Mouse (Mus musculus) lung, postnatal 0 days (tissue): Measurements from ENCODE around the gene Dnajb5. TPM values are rescaled to one million over a fixed set of nuclear protein-coding genes. Genes with fewer than 3 reads are reported as not detected.

Experiments used
- ATAC-seq: fragments of 200-750 bp; cut with Nextera tagmentation; 2 replicates; pipeline ENCODE4 v1.8.0; 2017; ENCODE audit warnings: moderate library complexity
- DNase-seq: peaks from one replicate; pipeline ENCODE4 v3.0.0-alpha.2; 2016; ENCODE audit warnings: low spot score
- H3K27ac ChIP-seq: fragments of 300-500 bp; sonication (generic); 2 replicates; pipeline ENCODE4 v1.5.1; 2014; ENCODE audit warnings: antibody characterized with exemption, mild to moderate bottlenecking, low read length, mixed read lengths
- H3K27me3 ChIP-seq: fragments of 300-500 bp; sonication (generic); replicated peaks from 2 replicates; pipeline ENCODE4 v1.6.1; 2014; ENCODE audit warnings: low read length, mixed read lengths; ENCODE audit not compliant: insufficient read depth
- H3K36me3 ChIP-seq: fragments of 300-500 bp; sonication (generic); 2 replicates; pipeline ENCODE4 v1.6.1; 2014; ENCODE audit warnings: low read length, mixed read lengths; ENCODE audit not compliant: insufficient read depth
- H3K4me1 ChIP-seq: fragments of 300-500 bp; sonication (generic); 2 replicates; pipeline ENCODE4 v1.6.1; 2014; ENCODE audit warnings: antibody characterized with exemption, low read depth, low read length, mixed read lengths; ENCODE audit not compliant: insufficient read depth
- H3K4me2 ChIP-seq: fragments of 300-500 bp; sonication (generic); replicated peaks from 2 replicates; pipeline ENCODE4 v1.6.1; 2014; ENCODE audit warnings: low read depth, mild to moderate bottlenecking, low read length, moderate library complexity, mixed read lengths
- H3K4me3 ChIP-seq: fragments of 300-500 bp; sonication (generic); 2 replicates; pipeline ENCODE4 v1.5.1; 2014; ENCODE audit warnings: low read depth, low read length
- H3K9ac ChIP-seq: fragments of 300-500 bp; sonication (generic); replicated peaks from 2 replicates; pipeline ENCODE4 v1.6.1; 2014; ENCODE audit warnings: low read depth, mild to moderate bottlenecking
- H3K9me3 ChIP-seq: fragments of 300-500 bp; sonication (generic); 2 replicates; pipeline ENCODE4 v1.6.1; 2016; ENCODE audit warnings: low read length, mixed read lengths
- CTCF ChIP-seq: IDR thresholded peaks from 2 replicates; pipeline ENCODE4 v1.5.1; 2016; ENCODE audit warnings: antibody characterized with exemption, mild to moderate bottlenecking
- EP300 ChIP-seq: IDR thresholded peaks from 2 replicates; pipeline ENCODE4 v1.6.1; 2016; ENCODE audit warnings: antibody characterized with exemption, mild to moderate bottlenecking, control low read depth
- WGBS: fragments of 180-500 bp; shearing (Covaris S2); extraction: QIAGEN DNeasy Blood & Tissue Kit; methylation state at CpG from one replicate; pipeline ENCODE4 v1.1.7; 2014; 5-methylcytosine and 5-hydroxymethylcytosine counted together
- polyA plus RNA-seq: library from polyadenylated mRNA; unstranded; fragments of >200 nt; fragmentation: Nextera tagmentation; extraction: Ambion mirVana; gene quantifications from 2 replicates; pipeline ENCODE4 v1.2.1, GENCODE M21; 2015

Dnajb5 gene
- polyA plus RNA-seq, 1 experiment from 2014 or later: 5.7 TPM

DNA sequence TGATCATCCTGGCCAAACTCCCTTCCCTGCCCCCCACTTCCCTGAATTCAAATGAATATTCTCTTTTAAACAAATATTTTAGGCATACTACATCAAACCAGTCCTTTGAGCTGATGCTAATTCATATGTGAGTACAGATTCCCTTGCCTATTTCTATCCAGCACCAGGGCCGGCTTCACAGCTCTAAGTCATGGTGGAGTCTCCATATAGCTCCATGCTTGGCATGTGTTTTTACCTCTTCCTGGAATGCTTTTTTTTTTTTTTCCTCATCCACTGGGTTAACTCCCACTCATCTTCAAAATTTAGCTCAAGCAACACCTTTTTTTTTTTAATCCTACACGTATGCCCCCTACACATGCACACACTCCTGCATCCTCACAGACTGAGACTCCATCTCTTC lies 28.1 kb upstream of the Dnajb5 start:
- WGBS: 72% methylated on average over 2 of the region's 2 CpGs
- ATAC-seq (no peak), DNase-seq (no peak)
- H3K36me3 ChIP-seq: no peaks in the 10 kb centered on the region
- no peak overlapping the region for H3K4me3 ChIP-seq
- H3K27ac ChIP-seq: no peak overlapping the region
- peaks cover 13% of the 10 kb centered on the region; the same call in 1 of the 2 replicates for H3K27me3 ChIP-seq
- no peak overlapping the region for H3K9ac ChIP-seq
- no peaks in the 10 kb centered on the region for H3K9me3 ChIP-seq
- H3K4me1 ChIP-seq: no peaks in the 10 kb centered on the region
- TF ChIP-seq EP300 (no peak), CTCF (no peak)
- H3K4me2 ChIP-seq: no peak overlapping the region

- H3K9me3 ChIP-seq: no peaks in the 10 kb centered on the region
- no peak for DNase-seq
- H3K9ac ChIP-seq: no peak overlapping the region
- H3K4me2 ChIP-seq: no peak overlapping the region
- H3K27me3 ChIP-seq: peaks cover 11% of the 10 kb centered on the region; the same call in 1 of the 2 replicates
- no peaks in the 10 kb centered on the region for H3K4me1 ChIP-seq
- H3K36me3 ChIP-seq: no peaks in the 10 kb centered on the region
- H3K4me3 ChIP-seq: no peak overlapping the region
- TF ChIP-seq EP300 (no peak), CTCF (no peak)
- 65% methylated on average over 6 of the region's 6 CpGs for whole genome bisulfite sequencing
- no peak for ATAC-seq
- no peak overlapping the region for H3K27ac ChIP-seq
Observed at GRCm38 (mm10) chr4:42922056-42922455, 27.6 kb upstream of the Dnajb5 start.

DNA sequence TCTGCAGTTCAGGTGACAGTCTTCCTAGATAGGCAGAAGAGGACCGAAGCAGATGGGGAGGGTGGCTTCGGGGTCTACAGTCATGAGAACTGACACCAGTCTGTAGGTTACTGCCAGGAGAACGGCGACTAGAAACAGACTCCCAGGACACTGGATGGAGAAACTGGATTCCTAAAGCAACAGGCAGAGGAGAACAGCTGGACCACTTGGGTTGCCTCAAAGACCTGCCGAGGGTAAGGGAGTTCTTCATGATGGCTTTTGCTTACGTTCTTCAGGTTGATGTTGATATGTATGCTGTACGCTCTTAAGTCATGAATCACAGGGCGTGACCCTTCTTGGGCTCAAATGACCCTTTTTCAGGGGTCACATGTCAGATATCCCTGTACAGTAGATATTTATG lies 27.2 kb upstream of the Dnajb5 start:
- DNase-seq: no peak
- WGBS: 81% methylated on average over 8 of the region's 8 CpGs
- ATAC-seq: no peak
- TF ChIP-seq EP300: no peak
- TF ChIP-seq CTCF: no peak
- Histone ChIP-seq H3K4me3 (no peak overlapping the region), H3K4me1 (no peaks in the 10 kb centered on the region), H3K9ac (no peak overlapping the region), H3K36me3 (no peaks in the 10 kb centered on the region), H3K4me2 (no peak overlapping the region), H3K27ac (no peak overlapping the region), H3K27me3 (peaks cover 8% of the 10 kb centered on the region; the same call in 1 of the 2 replicates), H3K9me3 (no peaks in the 10 kb centered on the region)

DNA sequence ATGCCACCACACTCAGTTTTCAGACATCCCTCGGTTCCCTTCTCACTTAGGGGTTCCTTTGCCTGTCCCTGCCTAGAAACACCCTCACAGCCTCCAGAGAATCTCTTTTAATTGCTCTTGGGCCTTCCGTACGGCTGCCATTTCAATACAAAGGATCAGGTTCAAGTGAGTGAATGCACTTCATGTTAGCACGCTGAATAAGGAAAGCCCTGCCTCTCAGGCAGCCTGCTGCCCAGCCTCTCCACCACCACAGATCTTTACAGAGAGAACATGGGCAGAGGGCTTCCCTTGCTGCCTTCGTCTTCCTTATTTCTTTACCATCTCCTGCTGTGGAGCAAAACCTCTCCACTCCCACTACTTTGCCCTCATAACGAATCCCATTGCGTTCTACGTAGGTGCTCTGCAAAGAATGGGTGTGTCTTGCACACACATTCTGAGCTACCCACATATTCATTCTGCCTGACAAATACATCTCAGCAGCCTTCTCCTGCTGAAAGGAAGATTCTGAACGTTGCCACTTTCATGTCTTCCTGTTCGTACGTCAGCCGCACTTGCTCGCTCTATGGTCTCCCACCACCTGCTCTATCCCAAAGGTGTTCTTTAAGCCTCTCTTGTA lies 25.4 kb upstream of the Dnajb5 start:
- no peaks in the 10 kb centered on the region for H3K9me3 ChIP-seq
- TF ChIP-seq CTCF: no peak
- no peak for TF ChIP-seq EP300
- no peak overlapping the region for H3K27ac ChIP-seq
- H3K9ac ChIP-seq: no peak overlapping the region
- 73% methylated on average over 13 of the region's 13 CpGs for WGBS
- no peak overlapping the region for H3K4me3 ChIP-seq
- H3K36me3 ChIP-seq: no peaks in the 10 kb centered on the region
- no peak for ATAC-seq
- no peak for DNase-seq
- no peak overlapping the region for H3K4me2 ChIP-seq
- H3K27me3 ChIP-seq: no peaks in the 10 kb centered on the region
- H3K4me1 ChIP-seq: no peaks in the 10 kb centered on the region

GRCm38 (mm10) chr4:42928209-42928608 lies 21.4 kb upstream of the Dnajb5 start:
- Histone ChIP-seq H3K4me1 (no peaks in the 10 kb centered on the region), H3K27me3 (no peaks in the 10 kb centered on the region), H3K36me3 (no peaks in the 10 kb centered on the region), H3K4me2 (no peak overlapping the region), H3K9me3 (no peaks in the 10 kb centered on the region), H3K27ac (no peak overlapping the region), H3K4me3 (no peak overlapping the region), H3K9ac (no peak overlapping the region)
- no peak for DNase-seq
- TF ChIP-seq CTCF (peak; percentile 8; the same call in 1 of the 2 replicates), EP300 (no peak)
- 73% methylated on average over 5 of the region's 5 CpGs for WGBS
- ATAC-seq: no peak

DNA sequence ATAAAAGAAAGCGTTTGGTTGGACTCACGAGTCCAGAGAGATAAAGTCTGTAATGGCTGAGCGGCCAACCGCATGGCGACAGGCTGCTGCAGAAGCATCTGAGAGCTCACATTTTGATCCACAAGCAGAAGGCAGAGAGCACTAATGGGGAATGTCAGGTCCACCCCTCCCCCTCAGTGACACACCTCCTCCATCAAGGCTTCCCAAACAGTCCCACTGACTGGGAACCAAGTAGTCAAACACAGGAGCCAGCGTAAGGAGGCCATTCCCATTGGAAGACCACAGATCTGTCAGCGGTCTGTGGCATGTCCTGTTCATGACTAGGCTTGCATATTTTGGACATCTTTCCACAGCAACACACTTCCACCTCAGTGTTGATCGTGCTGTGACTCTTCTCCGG lies 20.7 kb upstream of the Dnajb5 start:
- Histone ChIP-seq H3K9ac (no peak overlapping the region), H3K9me3 (no peaks in the 10 kb centered on the region), H3K27ac (no peak overlapping the region), H3K4me2 (no peak overlapping the region), H3K4me3 (no peak overlapping the region), H3K4me1 (no peaks in the 10 kb centered on the region), H3K36me3 (no peaks in the 10 kb centered on the region), H3K27me3 (no peaks in the 10 kb centered on the region)
- 84% methylated on average over 9 of the region's 9 CpGs for WGBS
- DNase-seq (no peak), ATAC-seq (no peak)
- no peak for TF ChIP-seq CTCF
